Mouse (Mus musculus): Measurements from ENCODE around the gene Dhrs3. TPM values are rescaled to one million over a fixed set of nuclear protein-coding genes. Genes with fewer than 3 reads are reported as not detected.

Dhrs3 gene
- polyA plus RNA-seq, 1 experiment from 2014 or later, result 122 TPM

DNA sequence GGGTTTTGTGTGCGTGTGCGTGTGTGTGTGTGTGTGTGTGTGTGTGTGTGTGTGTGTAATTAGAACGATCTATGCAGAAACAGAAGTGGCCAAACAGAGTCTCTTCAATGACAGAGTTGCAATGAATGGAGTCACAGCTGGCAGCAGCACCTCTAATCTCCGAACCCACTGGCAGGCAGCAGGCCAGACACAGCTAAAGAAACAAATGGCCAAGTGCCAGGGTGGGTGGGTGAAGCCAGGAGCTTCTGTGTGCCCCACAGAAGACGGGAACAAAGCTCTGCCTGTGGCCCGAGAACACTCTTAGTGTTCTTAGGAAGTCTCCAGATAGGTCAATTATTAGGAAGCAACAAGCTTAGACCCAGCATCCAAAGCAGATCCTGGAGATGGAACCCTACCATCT is 6.2 kb upstream of the Dhrs3 start:
- Histone ChIP-seq H3K4me2 (ENCODE audit: low read depth, low read length) (no peak overlapping the region), H3K9me3 (ENCODE audit: control insufficient read depth, low read length) (no peaks in the 10 kb centered on the region), H3K27me3 (replicated peaks; ENCODE audit: control insufficient read depth, insufficient read depth, low read length) (no peaks in the 10 kb centered on the region), H3K4me3 (ENCODE audit: low read length) (no peak overlapping the region), H3K27ac (ENCODE audit: low read length) (no peak overlapping the region), H3K4me1 (ENCODE audit: control insufficient read depth, insufficient read depth, low read length) (peaks cover 8% of the 10 kb centered on the region), H3K9ac (ENCODE audit: low read depth, low read length) (no peak overlapping the region), H3K36me3 (ENCODE audit: control insufficient read depth, insufficient read depth, low read length) (no peaks in the 10 kb centered on the region)
- WGBS, result 66% methylated on average over 6 of the region's 6 CpGs
- no peak for ATAC-seq

GRCm38 (mm10) chr4:144888750-144889149 is 3.9 kb upstream of the Dhrs3 start:
- H3K27me3 ChIP-seq (replicated peaks; ENCODE audit: control insufficient read depth, insufficient read depth, low read length), result no peaks in the 10 kb centered on the region
- H3K4me1 ChIP-seq (ENCODE audit: control insufficient read depth, insufficient read depth, low read length), result peaks cover 8% of the 10 kb centered on the region
- H3K9ac ChIP-seq (ENCODE audit: low read depth, low read length), result no peak overlapping the region
- ATAC-seq, result no peak
- H3K36me3 ChIP-seq (ENCODE audit: control insufficient read depth, insufficient read depth, low read length), result no peaks in the 10 kb centered on the region
- H3K4me2 ChIP-seq (ENCODE audit: low read depth, low read length), result no peak overlapping the region
- no peaks in the 10 kb centered on the region for H3K9me3 ChIP-seq (ENCODE audit: control insufficient read depth, low read length)
- H3K4me3 ChIP-seq (ENCODE audit: low read length), result no peak overlapping the region
- no peak overlapping the region for H3K27ac ChIP-seq (ENCODE audit: low read length)
- 81% methylated on average over 4 of the region's 4 CpGs for WGBS

DNA sequence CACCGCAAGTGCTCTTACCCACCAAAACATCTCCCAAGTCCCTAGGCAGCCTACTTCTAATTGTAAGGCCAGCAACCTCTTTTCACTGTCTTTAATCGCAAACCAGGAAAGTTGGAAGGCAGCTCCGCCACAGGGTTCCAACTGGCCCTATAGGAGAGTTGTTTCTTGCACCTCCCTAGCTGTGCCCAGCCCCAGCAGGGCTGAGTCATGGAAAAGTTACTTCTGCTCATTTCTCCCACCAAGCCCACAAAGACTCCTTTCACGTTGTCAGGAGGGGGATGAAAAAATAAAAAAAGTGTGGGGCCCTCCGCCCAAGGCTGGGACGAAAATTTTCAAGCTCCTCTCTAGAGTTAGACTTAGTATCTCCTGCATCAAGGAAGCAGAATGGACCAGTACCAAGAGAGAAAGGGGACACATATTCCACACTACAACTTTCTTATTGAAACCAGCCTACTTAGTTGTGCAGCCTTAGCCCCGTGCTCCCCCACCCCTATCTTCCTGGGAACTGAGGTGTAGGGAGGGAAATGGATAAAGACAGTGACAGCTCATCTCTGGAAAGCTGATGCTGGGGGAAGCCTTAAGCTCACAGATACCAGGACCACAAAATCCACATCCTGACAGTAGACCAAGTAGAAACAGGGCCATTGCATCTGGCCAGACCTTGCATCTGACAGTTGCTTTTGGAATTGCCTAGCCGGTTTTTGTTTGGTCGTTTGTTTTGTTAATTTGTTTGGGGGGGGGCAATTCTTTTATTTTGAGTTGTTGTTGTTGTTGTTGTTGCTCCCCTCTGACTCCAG is 2.9 kb upstream of the Dhrs3 start:
- H3K4me1 ChIP-seq (ENCODE audit: control insufficient read depth, insufficient read depth, low read length), result peaks cover 8% of the 10 kb centered on the region
- H3K4me2 ChIP-seq (ENCODE audit: low read depth, low read length), result no peak overlapping the region
- no peaks in the 10 kb centered on the region for H3K27me3 ChIP-seq (replicated peaks; ENCODE audit: control insufficient read depth, insufficient read depth, low read length)
- no peak overlapping the region for H3K9ac ChIP-seq (ENCODE audit: low read depth, low read length)
- no peaks in the 10 kb centered on the region for H3K36me3 ChIP-seq (ENCODE audit: control insufficient read depth, insufficient read depth, low read length)
- ATAC-seq, result no peak
- H3K27ac ChIP-seq (ENCODE audit: low read length), result no peak overlapping the region
- WGBS, result 82% methylated on average over 9 of the region's 9 CpGs
- no peaks in the 10 kb centered on the region for H3K9me3 ChIP-seq (ENCODE audit: control insufficient read depth, low read length)
- H3K4me3 ChIP-seq (ENCODE audit: low read length), result no peak overlapping the region

DNA sequence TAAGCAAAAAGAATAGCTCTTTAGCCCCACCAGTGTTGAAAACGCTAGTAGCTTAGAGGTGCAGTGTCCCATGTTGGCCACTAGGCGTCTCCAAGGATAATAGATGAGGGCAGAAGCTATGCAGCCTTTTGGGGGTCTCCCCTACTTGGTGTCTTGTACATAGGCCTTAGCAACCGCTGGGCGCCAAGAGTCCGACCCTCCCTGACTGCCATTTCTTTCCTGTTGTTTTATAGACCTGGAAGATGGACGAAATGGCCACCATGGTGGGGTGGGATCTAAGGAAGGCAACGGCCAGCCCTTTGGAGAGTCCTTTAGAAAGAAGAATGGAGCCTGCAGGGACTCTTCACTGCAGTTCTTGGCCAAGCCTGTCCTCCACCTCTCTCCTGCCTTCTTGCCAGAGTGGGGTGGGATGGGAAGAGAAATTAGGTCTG is 1.9 kb upstream of the Dhrs3 start:
- H3K27ac ChIP-seq (ENCODE audit: low read length), result peak overlapping the region; percentile 96; the same call in 1 of the 2 replicates
- 0 out of 2 replicates have a peak overlapping the region, but pooled peaks have one; percentile 2 for H3K4me2 ChIP-seq (ENCODE audit: low read depth, low read length)
- peaks cover 13% of the 10 kb centered on the region for H3K4me1 ChIP-seq (ENCODE audit: control insufficient read depth, insufficient read depth, low read length)
- no peak overlapping the region for H3K9ac ChIP-seq (ENCODE audit: low read depth, low read length)
- no peaks in the 10 kb centered on the region for H3K27me3 ChIP-seq (replicated peaks; ENCODE audit: control insufficient read depth, insufficient read depth, low read length)
- WGBS, result 10% methylated on average over 7 of the region's 7 CpGs
- ATAC-seq, result peak; percentile 1; the same call in 1 of the 2 replicates
- no peaks in the 10 kb centered on the region for H3K36me3 ChIP-seq (ENCODE audit: control insufficient read depth, insufficient read depth, low read length)
- H3K4me3 ChIP-seq (ENCODE audit: low read length), result no peak overlapping the region
- H3K9me3 ChIP-seq (ENCODE audit: control insufficient read depth, low read length), result no peaks in the 10 kb centered on the region

DNA sequence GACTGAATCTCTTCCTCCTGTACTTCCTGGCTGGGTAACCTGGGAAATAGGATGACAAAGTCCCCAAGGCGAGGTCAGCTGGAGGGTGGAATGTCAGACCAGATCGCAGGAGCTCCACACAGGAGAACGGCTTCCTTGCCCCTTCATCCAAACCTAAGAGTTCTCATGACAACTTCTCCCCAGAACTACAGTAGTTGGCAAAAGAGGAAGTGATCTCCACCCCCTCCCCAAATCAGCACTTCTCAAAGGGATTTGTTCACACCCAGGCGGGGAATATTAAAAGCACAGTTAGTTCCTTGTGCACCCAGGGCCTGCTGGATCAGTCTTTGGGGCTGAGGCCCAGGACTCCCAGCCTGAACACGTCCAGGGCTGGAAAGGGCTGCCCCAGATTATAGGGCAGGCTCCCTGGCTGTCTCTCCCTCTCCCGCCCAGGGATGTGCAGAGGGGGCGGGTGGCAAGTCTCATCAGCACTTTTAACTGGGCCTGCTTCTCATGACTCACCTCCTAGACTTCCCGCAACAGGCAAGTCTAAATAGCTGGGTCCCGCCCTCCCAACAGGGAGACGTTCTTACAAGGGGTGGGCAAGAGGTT is 1.4 kb upstream of the Dhrs3 start:
- H3K4me2 ChIP-seq (ENCODE audit: low read depth, low read length), result peak overlapping the region; percentile 62
- no peaks in the 10 kb centered on the region for H3K27me3 ChIP-seq (replicated peaks; ENCODE audit: control insufficient read depth, insufficient read depth, low read length)
- no peaks in the 10 kb centered on the region for H3K36me3 ChIP-seq (ENCODE audit: control insufficient read depth, insufficient read depth, low read length)
- peaks cover 18% of the 10 kb centered on the region for H3K4me1 ChIP-seq (ENCODE audit: control insufficient read depth, insufficient read depth, low read length)
- peak; percentile 18 for ATAC-seq
- H3K9me3 ChIP-seq (ENCODE audit: control insufficient read depth, low read length), result no peaks in the 10 kb centered on the region
- WGBS, result 41% methylated on average over 10 of the region's 10 CpGs
- H3K9ac ChIP-seq (ENCODE audit: low read depth, low read length), result peak overlapping the region; percentile 84
- H3K27ac ChIP-seq (ENCODE audit: low read length), result peak overlapping the region; percentile 96
- H3K4me3 ChIP-seq (ENCODE audit: low read length), result peak overlapping the region; percentile 70; the same call in 1 of the 2 replicates

GRCm38 (mm10) chr4:144891743-144892132 is 889 bp upstream of the Dhrs3 start:
- ATAC-seq, result no peak
- peak overlapping the region; percentile 70 for H3K4me3 ChIP-seq (ENCODE audit: low read length)
- no peaks in the 10 kb centered on the region for H3K9me3 ChIP-seq (ENCODE audit: control insufficient read depth, low read length)
- H3K4me2 ChIP-seq (ENCODE audit: low read depth, low read length), result peak overlapping the region; percentile 62
- peak overlapping the region; percentile 84 for H3K9ac ChIP-seq (ENCODE audit: low read depth, low read length)
- H3K36me3 ChIP-seq (ENCODE audit: control insufficient read depth, insufficient read depth, low read length), result no peaks in the 10 kb centered on the region
- peak overlapping the region; percentile 96 for H3K27ac ChIP-seq (ENCODE audit: low read length)
- peaks cover 23% of the 10 kb centered on the region for H3K4me1 ChIP-seq (ENCODE audit: control insufficient read depth, insufficient read depth, low read length)
- H3K27me3 ChIP-seq (replicated peaks; ENCODE audit: control insufficient read depth, insufficient read depth, low read length), result no peaks in the 10 kb centered on the region
- 17% methylated on average over 5 of the region's 5 CpGs for WGBS

- Histone ChIP-seq H3K27me3 (replicated peaks; ENCODE audit: control insufficient read depth, insufficient read depth, low read length) (no peaks in the 10 kb centered on the region), H3K4me1 (ENCODE audit: control insufficient read depth, insufficient read depth, low read length) (peaks cover 33% of the 10 kb centered on the region), H3K9me3 (ENCODE audit: control insufficient read depth, low read length) (no peaks in the 10 kb centered on the region), H3K4me3 (ENCODE audit: low read length) (peak overlapping the region; percentile 70), H3K4me2 (ENCODE audit: low read depth, low read length) (peak overlapping the region; percentile 62), H3K36me3 (ENCODE audit: control insufficient read depth, insufficient read depth, low read length) (no peaks in the 10 kb centered on the region), H3K9ac (ENCODE audit: low read depth, low read length) (peak overlapping the region; percentile 84), H3K27ac (ENCODE audit: low read length) (peak overlapping the region; percentile 96)
- WGBS, result under 1% methylated on average over 12 of the region's 12 CpGs
- ATAC-seq, result no peak
Measured at GRCm38 (mm10) chr4:144892937-144893272, 278 bp downstream of the Dhrs3 start.

- Histone ChIP-seq H3K9ac (ENCODE audit: low read depth, low read length) (peak overlapping the region; percentile 84), H3K4me2 (ENCODE audit: low read depth, low read length) (peak overlapping the region; percentile 62), H3K36me3 (ENCODE audit: control insufficient read depth, insufficient read depth, low read length) (peaks cover 3% of the 10 kb centered on the region), H3K9me3 (ENCODE audit: control insufficient read depth, low read length) (no peaks in the 10 kb centered on the region), H3K27ac (ENCODE audit: low read length) (peak overlapping the region; percentile 96), H3K27me3 (replicated peaks; ENCODE audit: control insufficient read depth, insufficient read depth, low read length) (no peaks in the 10 kb centered on the region), H3K4me3 (ENCODE audit: low read length) (peak overlapping the region; percentile 70), H3K4me1 (ENCODE audit: control insufficient read depth, insufficient read depth, low read length) (peaks cover 40% of the 10 kb centered on the region)
- WGBS, result under 1% methylated on average over 44 of the region's 44 CpGs
- ATAC-seq, result no peak
Measured at GRCm38 (mm10) chr4:144893561-144894486, 1.2 kb downstream of the Dhrs3 start.
